Mouse (Mus musculus): ENCODE measurements at regions not wholly inside any gene's neighbourhood (a gene's known extent, or its start where the extent isn't known, plus 50 kb on each side); places are given as distances from the start of the nearest gene placed in this dataset.

GRCm38 (mm10) chr12:27499276-27499675 lies 156.9 kb upstream of the Sox11 start:
- ATAC-seq (ENCODE audit: low TSS enrichment) = no peak

GRCm38 (mm10) chr12:27496826-27497557 lies 154.6 kb upstream of the Sox11 start:
- no peak for ATAC-seq (ENCODE audit: low TSS enrichment)

- peak; percentile 80 for ATAC-seq (ENCODE audit: low TSS enrichment)
Measured at GRCm38 (mm10) chr12:27492270-27492669, 149.9 kb upstream of the Sox11 start.

GRCm38 (mm10) chr12:27481230-27481629 lies 138.9 kb upstream of the Sox11 start:
- ATAC-seq (ENCODE audit: low TSS enrichment) = no peak

- ATAC-seq (ENCODE audit: low TSS enrichment) = no peak
Measured at GRCm38 (mm10) chr12:27479601-27480001, 137.2 kb upstream of the Sox11 start.

GRCm38 (mm10) chr12:27474631-27475030 lies 132.3 kb upstream of the Sox11 start:
- ATAC-seq (ENCODE audit: low TSS enrichment) = no peak

GRCm38 (mm10) chr12:27471557-27471956 lies 129.2 kb upstream of the Sox11 start:
- no peak for ATAC-seq (ENCODE audit: low TSS enrichment)

GRCm38 (mm10) chr12:27470346-27470745 lies 128.0 kb upstream of the Sox11 start:
- no peak for ATAC-seq (ENCODE audit: low TSS enrichment)

GRCm38 (mm10) chr12:27468782-27469181 lies 126.4 kb upstream of the Sox11 start:
- no peak for ATAC-seq (ENCODE audit: low TSS enrichment)

- peak; percentile 70 for ATAC-seq (ENCODE audit: low TSS enrichment)
Measured at GRCm38 (mm10) chr12:27468141-27468540, 125.8 kb upstream of the Sox11 start.

- ATAC-seq (ENCODE audit: low TSS enrichment) = no peak
Measured at GRCm38 (mm10) chr12:27465499-27466150, 123.3 kb upstream of the Sox11 start.

- no peak for ATAC-seq (ENCODE audit: low TSS enrichment)
Measured at GRCm38 (mm10) chr12:27458674-27459073, 116.3 kb upstream of the Sox11 start.

GRCm38 (mm10) chr12:27437661-27438345 lies 95.4 kb upstream of the Sox11 start:
- ATAC-seq (ENCODE audit: low TSS enrichment) = no peak

- ATAC-seq (ENCODE audit: low TSS enrichment) = no peak
Measured at GRCm38 (mm10) chr12:27431338-27431737, 89.0 kb upstream of the Sox11 start.

- ATAC-seq (ENCODE audit: low TSS enrichment) = peak; percentile 77
Measured at GRCm38 (mm10) chr12:27417387-27418009, 75.1 kb upstream of the Sox11 start.

GRCm38 (mm10) chr12:27410555-27410954 lies 68.2 kb upstream of the Sox11 start:
- ATAC-seq (ENCODE audit: low TSS enrichment) = no peak

- no peak for ATAC-seq (ENCODE audit: low TSS enrichment)
Measured at GRCm38 (mm10) chr12:27408440-27408839, 66.1 kb upstream of the Sox11 start.

- ATAC-seq (ENCODE audit: low TSS enrichment) = no peak
Measured at GRCm38 (mm10) chr12:27399392-27399791, 57.0 kb upstream of the Sox11 start.

All from frontal cortex, adult (tissue).